Mouse (Mus musculus): ENCODE data around the gene Dnah2.
"Not testable (repeated sequence)": the region's sequence is repeated elsewhere in the genome, so short reads cannot be mapped to it uniquely, and the experiment has no call there.

Gene Dnah2

DNA sequence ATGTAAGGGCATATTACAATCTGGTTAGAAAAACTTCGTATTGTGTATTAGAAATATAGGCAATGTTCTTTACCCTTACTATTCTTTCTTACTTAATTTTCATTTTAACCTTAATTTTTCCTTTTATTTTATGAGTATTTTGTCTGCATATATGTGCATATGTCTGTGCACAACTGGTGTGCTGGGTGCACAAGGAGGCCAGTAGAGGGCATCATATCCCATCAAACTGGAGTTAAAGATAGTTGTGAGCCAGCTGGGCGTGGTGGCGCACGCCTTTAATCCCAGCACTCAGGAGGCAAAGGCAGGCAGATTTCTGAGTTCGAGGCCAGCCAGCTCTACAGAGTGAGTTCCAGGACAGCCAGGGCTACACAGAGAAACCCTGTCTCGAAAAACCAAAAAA is 18.2 kb downstream of the Dnah2 start:
- DNase-seq (ENCODE audit: inconsistent age in 2 of 2, low spot score in 1 of 2) = not testable (repeated sequence)

DNA sequence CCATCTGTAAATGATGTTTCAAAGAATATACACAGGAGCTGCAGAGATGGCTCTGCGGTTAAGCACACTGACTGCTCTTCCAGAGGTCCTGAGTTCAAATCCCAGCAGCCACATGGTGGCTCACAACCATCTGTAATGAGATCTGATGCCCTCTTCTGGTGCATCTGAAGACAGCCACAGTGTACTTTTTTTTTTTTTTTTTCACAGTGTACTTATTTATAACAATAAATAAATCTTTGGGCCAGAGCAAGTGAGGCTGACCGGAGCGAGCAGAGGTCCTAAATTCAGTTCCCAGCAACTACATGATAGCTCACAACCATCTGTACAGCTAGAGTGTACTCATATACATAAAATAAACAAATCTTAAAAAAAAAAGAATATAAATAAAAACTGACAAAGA is 18.6 kb downstream of the Dnah2 start:
- DNase-seq (ENCODE audit: inconsistent age in 2 of 2, low spot score in 1 of 2) = not testable (repeated sequence)

DNA sequence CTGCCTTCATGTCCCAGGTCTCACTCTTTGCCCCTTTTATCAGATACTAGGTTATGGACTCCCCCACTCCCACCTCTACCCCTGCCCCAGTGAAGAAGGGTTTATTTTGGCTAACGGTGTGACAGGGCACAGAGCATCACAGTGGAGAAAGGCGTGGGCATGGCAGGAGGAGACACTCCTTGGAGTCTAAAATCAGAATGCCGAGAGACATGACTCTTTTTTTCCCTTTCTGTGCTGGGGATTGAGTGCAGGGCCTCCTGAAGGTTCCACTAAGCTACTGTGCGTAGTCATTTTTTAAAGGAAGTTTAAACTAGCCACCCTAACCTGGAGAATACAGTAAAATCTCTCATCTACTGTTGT is 20.9 kb downstream of the Dnah2 start:
- DNase-seq (ENCODE audit: inconsistent age in 2 of 2, low spot score in 1 of 2) = no peak

DNA sequence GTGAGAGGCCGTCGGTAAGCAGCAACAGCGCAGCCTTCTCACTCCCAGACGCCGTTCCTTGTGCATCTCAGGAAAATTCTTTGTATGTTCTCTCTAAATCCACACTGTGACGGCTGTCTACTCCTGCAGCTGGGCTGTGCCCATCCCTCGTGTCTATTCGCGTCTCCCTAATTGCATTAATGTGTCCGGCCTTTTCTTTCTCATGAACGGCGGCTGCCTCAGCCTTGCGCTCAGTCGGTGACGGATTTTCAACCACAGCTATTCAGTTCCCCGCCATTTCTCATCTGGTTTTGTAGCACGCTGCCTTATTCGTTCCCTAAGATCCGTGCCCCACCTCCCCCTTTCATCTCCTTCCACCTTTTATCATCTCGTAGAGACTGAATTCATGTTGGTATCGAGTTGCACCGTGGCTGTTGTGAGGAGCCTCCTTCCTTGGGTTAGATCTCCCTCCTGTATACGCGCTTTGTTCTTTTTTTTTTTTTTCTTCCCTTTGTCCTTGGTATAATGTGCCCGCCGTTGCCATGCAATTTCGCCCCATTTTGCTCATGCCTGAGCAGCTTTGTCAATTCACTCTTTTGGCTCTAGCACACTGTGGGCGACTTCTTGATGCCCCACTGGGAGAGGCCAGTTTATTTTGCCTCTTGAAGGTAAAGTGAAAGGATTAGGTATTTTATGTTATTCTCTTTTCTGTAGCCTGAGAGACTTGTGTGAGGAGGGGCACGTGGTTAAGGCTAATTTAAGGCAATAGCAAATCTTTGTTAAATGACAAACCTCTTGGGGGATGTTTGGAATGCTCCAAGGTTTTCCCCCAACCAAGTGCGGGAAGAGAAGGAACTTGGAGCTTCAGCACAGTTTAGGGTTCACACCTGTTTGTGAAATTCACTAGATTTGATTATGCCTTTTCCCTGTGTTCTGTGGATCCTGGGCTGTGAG is 21.5 kb downstream of the Dnah2 start:
- peak in 1 of 2 experiments; percentile 46 for DNase-seq (ENCODE audit: inconsistent age in 2 of 2, low spot score in 1 of 2)

DNA sequence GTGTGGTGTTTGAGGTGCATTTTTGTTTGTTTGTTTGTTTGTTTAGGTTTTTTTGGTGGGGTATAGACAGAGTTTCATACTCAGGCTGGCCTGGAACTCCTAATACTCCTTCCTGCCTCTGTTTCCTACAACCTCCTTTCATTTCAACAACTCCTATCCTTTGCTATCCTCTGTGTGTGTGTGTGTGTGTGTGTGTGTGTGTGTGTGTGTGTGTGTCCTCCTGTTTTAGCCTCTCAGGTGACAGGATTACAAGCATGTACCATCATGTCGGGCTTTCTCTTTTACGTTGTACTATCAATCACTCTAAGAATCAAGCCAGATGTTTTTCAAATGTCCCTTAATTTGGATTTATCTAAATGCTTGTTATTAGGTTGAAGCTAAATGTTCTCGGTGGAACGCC is 22.3 kb downstream of the Dnah2 start:
- no peak for DNase-seq (ENCODE audit: inconsistent age in 2 of 2, low spot score in 1 of 2)

DNA sequence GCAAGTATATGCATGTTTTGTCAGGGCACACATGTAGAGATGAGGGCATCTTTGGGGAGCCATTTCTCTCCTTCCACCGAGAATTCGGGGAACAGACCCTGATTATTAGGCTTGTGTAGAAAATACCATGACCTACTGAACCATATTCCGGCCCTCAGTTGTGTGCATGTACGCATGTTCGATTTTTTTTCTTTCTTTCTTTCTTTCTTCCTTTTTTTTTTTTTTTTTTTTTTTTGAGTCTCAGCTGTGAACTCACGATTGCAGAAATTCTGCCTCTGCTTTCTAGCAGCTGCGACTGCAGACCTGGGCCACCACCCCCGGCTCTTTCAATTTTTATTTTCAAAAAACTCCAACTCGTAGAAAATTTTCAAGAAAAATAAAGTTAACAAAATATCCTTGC is 23.2 kb downstream of the Dnah2 start:
- no peak for DNase-seq (ENCODE audit: inconsistent age in 2 of 2, low spot score in 1 of 2)

DNA sequence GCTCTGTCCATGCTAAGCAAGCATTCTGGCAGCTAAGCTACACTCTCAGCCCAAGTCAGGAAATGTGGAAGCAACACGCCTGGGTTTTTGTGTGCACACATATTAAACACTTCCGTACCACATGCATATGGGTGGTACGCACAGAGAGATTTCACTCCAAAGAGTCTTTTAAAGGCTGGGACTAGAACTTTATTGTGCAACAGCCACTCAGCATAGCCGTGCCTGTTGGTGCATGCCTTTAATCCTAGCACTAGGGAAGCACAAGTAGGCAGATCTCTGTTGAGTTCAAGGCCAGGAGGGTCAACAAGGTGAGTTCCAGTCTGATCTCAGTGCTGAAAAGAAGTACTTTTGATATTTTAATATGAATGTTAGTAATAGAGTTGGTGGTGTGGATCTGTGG is 25.3 kb downstream of the Dnah2 start:
- no peak for DNase-seq (ENCODE audit: inconsistent age in 2 of 2, low spot score in 1 of 2)

DNA sequence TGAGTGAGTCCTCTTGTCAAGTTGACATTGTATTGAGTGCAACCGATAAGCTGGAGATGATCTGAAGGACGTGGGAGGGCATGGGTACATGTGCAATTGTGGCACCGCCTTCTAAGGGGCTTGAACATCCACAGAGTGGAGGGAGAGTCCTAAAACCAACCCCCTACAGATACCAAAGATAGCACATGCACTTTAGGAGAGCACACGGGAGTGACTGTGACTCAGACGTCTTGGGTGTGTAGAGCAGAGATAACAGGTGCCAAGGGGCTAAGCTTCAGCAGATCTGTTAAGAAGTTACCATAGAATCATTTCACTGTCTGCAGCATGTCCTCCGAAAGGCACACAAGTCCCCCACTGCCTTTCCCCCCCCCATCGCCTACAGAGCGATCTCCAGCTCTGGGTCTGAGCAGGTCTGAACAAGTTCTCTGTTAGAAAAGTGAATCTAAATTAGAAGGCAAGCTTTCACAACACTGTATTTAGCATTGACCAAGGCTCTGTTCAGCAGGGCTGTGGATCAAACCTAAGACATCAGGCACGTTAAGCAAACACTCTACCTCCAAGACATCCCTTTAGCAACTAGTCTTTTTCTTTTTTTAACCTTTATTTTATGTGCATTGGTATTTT is 27.3 kb downstream of the Dnah2 start:
- DNase-seq (ENCODE audit: inconsistent age in 2 of 2, low spot score in 1 of 2) = no peak

DNA sequence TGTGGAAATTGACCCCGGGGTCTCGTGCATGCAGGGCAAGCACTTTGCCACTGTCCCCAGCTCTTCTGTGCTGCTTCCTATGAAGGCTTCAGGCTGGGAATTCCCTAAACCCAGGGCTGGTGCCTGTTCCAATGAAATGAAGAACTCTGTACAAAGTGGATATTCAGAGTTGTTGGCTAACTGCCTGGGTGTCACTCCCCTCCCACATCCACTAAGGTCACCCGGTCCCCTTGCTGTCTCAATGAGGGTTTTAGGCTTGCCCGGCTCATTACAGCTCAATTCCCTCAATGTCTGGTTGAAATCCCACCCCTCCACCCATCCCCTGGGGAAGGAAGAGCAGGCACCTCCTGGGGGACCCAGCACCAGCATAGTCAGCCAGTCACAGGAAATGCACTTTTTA is 28.9 kb downstream of the Dnah2 start:
- DNase-seq (ENCODE audit: inconsistent age in 2 of 2, low spot score in 1 of 2) = no peak

DNA sequence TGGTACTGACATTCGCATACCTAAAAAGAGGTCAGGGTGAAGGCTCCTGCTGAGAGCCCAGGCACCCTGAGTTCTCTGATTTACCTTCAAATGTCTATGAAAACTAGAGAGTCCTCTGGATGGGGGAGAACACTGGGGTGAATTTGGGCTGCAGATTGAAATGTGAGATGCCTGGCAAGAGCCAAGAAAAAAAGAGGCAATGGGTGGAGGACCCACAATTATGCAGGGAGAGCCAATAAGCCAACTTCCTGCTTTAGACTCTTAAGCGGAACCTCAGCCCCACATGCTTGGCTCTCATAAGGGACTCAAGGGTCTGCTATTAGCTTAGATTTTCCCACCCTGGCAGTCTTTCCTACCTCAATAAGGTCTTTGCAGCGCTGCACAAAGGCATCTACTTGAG is 32.2 kb downstream of the Dnah2 start:
- DNase-seq (ENCODE audit: inconsistent age in 2 of 2, low spot score in 1 of 2) = no peak

DNA sequence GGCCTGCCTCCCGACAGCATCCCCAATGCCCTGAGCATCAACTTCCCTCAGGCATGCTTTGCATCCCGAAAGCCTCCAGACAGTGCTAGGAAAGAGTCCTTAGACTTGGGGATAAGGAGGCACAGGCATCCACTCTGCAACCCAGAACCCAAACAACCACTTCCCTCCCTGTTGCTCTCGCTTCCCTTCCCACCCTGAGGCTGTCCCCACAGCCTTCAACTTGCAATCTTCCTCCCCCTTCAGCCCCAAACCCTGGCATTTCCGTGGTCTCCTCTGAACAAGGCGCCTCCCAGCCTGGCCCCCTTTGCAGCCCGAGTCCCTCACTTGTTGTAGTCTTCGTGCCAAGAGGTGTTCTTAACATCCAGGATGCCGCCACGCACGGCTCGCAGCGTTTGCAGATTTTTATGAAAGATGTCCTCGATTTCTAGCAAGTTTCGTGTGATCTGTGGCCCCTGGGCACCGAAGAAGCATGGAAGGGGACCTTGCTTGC is 32.7 kb downstream of the Dnah2 start:
- DNase-seq (ENCODE audit: inconsistent age in 2 of 2, low spot score in 1 of 2) = no peak

DNA sequence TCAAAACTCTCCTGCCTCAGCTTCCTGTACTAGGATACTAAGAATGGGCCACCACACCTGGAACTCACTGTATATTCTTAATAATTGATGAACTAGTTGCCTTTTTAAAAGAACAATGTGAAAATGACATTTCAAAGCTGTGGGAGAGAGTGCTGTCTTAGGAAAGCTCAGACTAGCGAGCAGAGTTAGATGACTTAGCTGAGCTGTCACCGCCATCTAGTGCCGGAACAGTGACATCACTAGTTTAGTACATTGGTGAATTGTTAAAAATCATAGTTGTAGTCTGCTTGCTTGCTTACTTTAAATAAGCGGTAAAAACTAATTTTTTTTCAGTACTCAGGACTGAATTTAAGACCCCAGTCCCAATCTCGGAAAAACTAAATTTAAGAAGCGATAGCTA is 35.1 kb downstream of the Dnah2 start:
- peak; percentile 52 to 83 for DNase-seq (ENCODE audit: inconsistent age in 2 of 2, low spot score in 1 of 2)

DNA sequence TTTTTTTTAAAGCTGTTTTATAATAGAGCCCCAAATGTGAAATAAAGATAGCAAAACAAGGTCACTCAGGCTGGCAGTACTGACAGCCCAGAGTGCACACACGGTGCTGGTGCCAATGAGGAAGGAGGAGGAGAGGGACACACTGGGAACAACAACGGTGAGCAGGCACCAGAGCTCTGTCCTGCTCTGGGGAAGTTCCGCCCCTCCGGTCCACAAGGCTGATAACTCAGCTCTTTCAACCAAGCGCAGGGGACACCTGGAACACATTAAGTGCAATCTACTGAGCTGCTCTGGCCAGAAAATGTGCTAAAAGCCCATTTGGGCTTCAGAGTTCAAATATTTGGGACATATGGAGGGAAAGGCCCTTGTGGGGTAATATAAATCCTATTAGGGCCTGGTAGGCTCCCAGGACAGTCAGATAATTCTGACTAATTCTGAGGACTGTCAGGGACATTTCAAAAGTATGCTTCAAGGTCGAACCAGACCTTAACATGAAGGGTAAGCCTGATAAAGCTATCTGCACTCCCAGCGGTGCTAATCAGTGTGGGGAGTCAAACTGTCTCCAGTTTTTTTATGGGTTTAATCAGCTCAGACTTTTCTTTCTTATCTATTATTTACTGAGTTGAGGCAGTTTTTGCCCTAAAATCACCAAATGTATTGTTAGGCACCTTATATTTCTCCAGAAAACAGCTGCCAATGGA is 38.0 kb downstream of the Dnah2 start:
- DNase-seq (ENCODE audit: inconsistent age in 2 of 2, low spot score in 1 of 2) = peak; percentile 53 to 76

DNA sequence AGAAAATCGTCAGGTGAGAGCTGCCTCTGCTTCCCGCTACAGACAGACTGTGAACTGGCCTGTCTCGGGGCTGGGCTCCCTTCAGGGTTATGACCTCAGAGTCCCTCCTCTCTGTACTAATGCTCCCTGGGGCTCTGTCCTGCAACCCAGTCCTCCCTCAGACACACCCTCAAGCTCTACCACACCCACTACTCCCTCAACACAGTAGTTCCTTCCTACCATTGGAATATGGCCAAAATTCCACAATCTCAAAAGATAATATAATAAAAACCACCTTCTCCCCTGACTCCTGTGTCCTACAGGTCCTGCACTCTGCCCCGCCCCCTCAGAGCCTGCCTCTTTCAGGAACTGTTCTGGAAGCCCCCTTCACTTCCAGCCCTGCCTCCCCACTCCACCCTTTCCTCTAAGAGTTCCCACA is 45.0 kb downstream of the Dnah2 start:
- DNase-seq (ENCODE audit: inconsistent age in 2 of 2, low spot score in 1 of 2) = no peak

DNA sequence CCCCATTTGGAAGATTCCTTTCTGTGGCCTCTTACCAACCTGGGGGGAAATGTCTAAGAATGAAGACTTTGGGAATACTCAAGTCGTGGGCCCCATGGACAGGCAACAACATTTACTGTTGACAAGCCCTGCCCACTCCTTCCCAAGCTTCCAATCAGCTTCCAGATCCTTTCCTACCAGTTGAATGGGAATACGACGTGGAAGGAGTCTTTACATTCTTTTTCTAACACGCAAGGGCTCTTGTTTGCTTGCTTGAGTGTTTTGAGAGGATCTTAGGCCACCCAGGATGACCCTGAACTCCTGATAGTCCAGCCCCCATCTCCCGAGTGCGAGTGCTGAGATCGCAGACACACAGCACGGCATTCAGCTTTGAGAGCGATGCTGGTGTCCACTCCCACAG is 47.4 kb downstream of the Dnah2 start:
- no peak for DNase-seq (ENCODE audit: inconsistent age in 2 of 2, low spot score in 1 of 2)

DNA sequence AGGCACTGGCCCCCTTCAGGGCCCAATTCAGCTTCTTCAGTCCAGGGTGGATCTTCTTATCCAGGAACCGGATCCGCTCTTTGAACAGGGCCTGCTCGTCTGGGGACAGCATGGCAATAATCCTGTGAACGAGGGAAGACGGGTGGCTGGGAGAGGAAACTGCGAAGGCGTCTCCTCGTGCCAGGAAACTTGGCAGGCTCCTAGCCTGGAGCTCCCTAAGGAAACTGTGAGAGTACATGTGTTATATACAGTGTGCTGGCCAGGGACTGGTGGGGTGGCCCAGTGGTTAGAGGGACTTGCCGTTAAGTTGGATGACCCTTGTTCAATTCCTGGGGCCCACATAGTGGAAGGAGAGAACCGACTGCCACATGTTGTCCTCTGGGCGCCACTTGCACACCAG is 49.8 kb downstream of the Dnah2 start:
- DNase-seq (ENCODE audit: inconsistent age in 2 of 2, low spot score in 1 of 2) = no peak

DNA sequence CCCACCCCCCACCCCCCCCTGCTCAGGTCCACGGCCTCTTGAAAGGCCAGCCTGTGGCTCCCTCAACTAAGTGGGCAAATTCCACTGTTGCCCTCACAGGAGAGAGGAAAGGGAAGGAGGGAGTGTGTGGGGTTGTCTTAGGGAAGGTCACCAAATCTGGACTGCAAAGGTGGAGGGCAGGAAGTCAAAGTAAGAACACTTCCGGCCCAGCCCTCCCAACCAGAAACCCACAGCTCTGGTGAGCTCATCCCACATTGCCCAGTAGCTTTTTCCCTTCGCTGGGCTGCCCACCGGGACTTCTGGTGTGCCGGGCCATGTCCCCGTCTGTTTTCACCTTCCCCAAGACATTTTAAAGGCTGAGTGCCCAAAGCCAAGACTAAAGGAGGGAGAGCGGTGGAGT is 57.2 kb downstream of the Dnah2 start:
- DNase-seq (ENCODE audit: inconsistent age in 2 of 2, low spot score in 1 of 2) = no peak

DNA sequence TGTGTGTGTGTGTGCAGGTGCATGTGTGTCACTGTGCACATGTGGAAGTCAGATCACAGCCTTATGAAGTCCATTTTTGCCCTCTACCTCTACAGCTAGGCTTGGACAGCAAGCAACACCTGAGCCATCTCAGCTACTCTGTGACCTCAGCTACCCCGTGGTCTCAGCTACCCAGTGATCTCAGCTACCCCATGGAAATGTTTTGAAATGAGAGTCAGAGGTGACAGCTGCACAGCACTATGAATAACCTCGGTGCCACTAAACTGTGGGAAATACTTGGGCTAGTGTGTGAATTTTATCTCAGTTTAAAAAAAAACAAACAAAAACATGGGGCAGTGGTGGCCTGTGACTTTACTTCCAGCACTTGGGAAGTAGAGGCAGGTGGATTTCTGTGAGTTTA is 58.0 kb downstream of the Dnah2 start:
- DNase-seq (ENCODE audit: inconsistent age in 2 of 2, low spot score in 1 of 2) = no peak

DNA sequence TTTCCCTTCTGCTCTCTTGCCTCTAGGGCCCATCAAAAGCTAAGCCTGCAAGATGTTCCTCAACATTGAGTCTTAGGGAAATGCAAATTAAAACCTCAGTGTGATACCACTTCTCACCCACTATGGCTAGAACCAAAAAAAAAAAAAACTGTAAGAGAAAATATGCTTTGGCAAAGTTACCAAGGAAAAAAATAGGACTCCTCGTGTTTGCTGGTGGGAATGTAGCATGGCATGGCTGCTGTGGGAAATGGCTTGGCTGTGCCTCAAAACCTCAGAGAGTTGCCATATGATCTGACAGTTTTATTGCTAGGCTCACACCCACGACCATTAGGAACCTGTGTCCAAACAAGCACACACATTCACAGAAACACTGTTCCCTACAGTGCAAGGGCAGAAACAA is 61.4 kb downstream of the Dnah2 start:
- no peak for DNase-seq (ENCODE audit: inconsistent age in 2 of 2, low spot score in 1 of 2)

DNA sequence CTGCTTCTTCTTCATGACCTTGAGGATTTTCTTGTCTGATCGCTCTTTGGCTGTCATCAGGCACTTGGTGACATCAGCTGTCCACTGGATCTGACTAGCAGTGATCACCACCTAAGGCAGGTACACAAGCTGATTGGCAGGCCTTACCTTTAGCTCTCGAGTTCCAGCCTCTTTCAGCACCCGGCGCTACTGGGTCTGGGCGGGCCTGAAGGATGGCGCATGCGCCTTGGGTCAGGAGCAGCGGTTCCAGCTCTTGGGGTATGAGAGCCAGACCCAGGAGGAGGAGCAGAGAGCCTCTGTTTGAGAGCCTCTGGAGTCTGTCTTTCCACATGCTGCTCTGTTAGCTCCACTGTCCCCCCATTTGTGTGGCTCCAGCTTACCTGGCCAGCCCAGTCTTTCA is 71.3 kb downstream of the Dnah2 start:
- no peak for DNase-seq (ENCODE audit: inconsistent age in 2 of 2, low spot score in 1 of 2)

DNA sequence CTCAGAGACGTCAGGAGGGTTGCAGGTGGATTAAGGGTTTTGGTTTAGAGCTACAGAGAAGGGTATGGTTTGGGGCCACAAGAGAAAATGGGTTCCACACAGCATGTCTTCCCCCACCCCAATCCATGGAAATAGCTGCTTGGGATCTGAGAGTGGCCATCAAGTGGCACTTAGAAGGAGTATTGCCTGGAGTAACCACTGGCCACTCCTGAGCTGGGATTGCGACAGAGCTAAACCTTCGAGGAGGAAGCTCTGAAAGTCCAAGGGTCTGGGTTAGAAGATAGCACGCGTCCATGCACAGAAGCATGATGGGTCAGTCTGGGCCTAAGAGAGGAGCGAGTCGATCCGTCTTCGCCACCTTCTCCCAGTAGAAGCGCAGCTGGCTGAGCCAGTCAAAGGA is 72.1 kb downstream of the Dnah2 start:
- DNase-seq (ENCODE audit: inconsistent age in 2 of 2, low spot score in 1 of 2) = no peak

DNA sequence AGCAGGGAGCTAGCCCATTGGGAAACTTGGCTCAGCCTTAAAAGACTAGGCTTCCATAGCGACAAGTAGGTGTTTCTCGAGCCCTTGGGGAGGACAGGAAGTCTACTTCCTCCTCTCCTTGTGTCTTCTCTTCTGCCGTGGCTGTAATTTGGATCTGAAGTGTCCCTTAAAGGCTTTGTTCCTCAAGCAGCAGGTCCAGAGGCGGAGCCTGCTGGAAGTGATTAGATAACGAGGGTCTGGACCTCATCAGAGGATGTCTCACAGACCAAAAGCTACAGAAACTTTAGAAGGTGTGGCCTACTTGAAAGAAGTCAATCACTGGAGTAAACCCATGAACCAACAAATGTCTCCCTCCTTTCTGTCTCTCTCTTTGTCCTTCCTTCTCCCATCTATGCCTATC is 74.2 kb downstream of the Dnah2 start:
- no peak for DNase-seq (ENCODE audit: inconsistent age in 2 of 2, low spot score in 1 of 2)

Measured in adrenal gland, adult (tissue).